Mouse (Mus musculus) thymus, adult 2 months (tissue): ENCODE data around the gene Crb2.

Experiments
- CTCF ChIP-seq: fragments of 200-500 bp; IDR thresholded peaks from 2 replicates; pipeline ENCODE4 v1.5.1; 2012; ENCODE audit warnings: mild to moderate bottlenecking, control low read depth, low read length, moderate library complexity, borderline replicate concordance; ENCODE audit not compliant: control insufficient read depth, poor library complexity, insufficient read depth; ENCODE audit errors: extremely low read depth
- POLR2A ChIP-seq: fragments of 200-500 bp; IDR thresholded peaks from 2 replicates; pipeline ENCODE4 v1.6.1; 2012; ENCODE audit warnings: mild to moderate bottlenecking, low read length, control low read depth, moderate library complexity; ENCODE audit not compliant: control insufficient read depth, poor library complexity, insufficient read depth; ENCODE audit errors: extremely low read depth

GRCm38 (mm10) chr2:37760633-37761032 is 15.4 kb upstream of the Crb2 start:
- TF ChIP-seq CTCF, result no peak
- no peak for TF ChIP-seq POLR2A
